Mouse (Mus musculus): ENCODE measurements around the gene Fv1. TPM values are rescaled to one million over a fixed set of nuclear protein-coding genes. Genes with fewer than 3 reads are reported as not detected.

Fv1 gene
- total RNA-seq, 2 experiments from 2014 or later, result 11.2 to 14.3 TPM

Other genes with a start within 250 kb of the Fv1 start
- 1 to 10 TPM; 3.2 to 4.4 TPM for gene Zfp979, start 226.5 kb upstream of the Fv1 start, total RNA-seq (2021)
- gene Zfp534, start 166.4 kb upstream of the Fv1 start, total RNA-seq (2021), result not detected
- gene Zfp984, start 59.2 kb upstream of the Fv1 start, total RNA-seq (2021), result 1 to 10 TPM; 3.4 to 5.2 TPM
- gene Zfp933, start 20.6 kb upstream of the Fv1 start, total RNA-seq (2021), result 10 to 100 TPM; 11.2 to 12.4 TPM
- 10 to 100 TPM in 1 of 2 experiments, 1 to 10 TPM in 1; 8.8 to 12.4 TPM for gene Miip, start 163 bp upstream of the Fv1 start, total RNA-seq (2021)
- gene Mfn2, start 35.7 kb downstream of the Fv1 start, total RNA-seq (2021), result 100 to 1,000 TPM; 583 to 610 TPM
- 100 to 1,000 TPM in 1 of 2 experiments, 10 to 100 TPM in 1; 97.7 to 104 TPM for gene Plod1, start 67.8 kb downstream of the Fv1 start, total RNA-seq (2021)
- 10 to 100 TPM; 47.0 to 49.5 TPM for gene 2510039O18Rik, start 71.9 kb downstream of the Fv1 start, total RNA-seq (2021)
- gene Nppb, start 116.8 kb downstream of the Fv1 start, total RNA-seq (2021), result 100 to 1,000 TPM; 204 to 360 TPM
- gene Nppa, start 131.7 kb downstream of the Fv1 start, total RNA-seq (2021), result 1,000 to 10,000 TPM in 1 of 2 experiments, 100 to 1,000 TPM in 1; 613 to 1,804 TPM
- gene Clcn6, start 169.8 kb downstream of the Fv1 start, total RNA-seq (2021), result 10 to 100 TPM; 11.0 to 14.6 TPM
- gene Mthfr, start 170.1 kb downstream of the Fv1 start, total RNA-seq (2021), result 10 to 100 TPM; 15.2 to 16.5 TPM
- 10 to 100 TPM; 33.6 to 37.0 TPM for gene Agtrap, start 219.1 kb downstream of the Fv1 start, total RNA-seq (2021)